8 mouse cellular contexts compared by ENCODE assay signal in the genomic region with DNA sequence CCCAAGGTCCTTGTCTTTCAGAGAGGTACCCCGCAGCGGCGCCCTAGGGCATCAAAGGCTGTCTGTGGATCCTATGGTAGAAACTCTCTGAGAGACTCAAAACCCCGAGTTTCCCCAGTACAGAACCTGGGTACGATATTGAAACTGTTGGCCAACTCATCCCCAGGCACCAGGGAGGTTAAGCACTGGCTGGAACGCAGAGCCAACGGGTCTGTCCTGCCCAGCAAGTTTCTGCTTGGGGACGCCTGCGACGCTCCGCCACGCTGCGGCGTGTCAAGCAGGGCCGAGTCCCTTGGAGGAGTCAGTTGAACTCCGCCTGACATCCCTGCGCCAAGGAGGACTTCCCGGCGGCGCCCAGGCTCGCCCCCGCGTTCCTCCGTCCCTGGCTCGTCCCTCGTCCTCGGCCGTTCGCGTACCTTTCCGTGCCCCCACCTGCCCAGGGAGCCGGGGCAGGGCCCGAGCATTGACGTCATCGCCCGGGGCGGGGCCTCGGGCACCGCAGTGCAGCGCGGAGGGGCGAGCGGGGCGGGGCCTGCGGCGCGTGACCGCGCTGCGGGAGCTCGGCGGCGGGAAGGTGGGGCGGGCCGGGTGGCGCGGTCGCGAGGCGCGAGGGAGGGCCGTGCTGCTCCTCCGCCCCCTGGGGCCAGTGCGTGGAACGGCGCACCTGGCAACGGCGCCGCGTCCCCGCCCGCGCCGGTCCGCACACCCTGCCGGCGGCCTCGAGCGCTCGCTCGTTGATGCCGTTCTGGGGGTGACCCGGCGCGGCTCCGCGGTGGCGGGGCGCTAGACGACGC. TPM values are rescaled to one million over a fixed set of nuclear protein-coding genes. Genes with fewer than 3 reads are reported as not detected.
DNase-seq lines count a peak whose midpoint lies in the region; ATAC-seq and TF ChIP-seq lines count a peak whose summit lies in the region.

A gene (plus strand): TSS at position 577 of the 794 bp plus-strand sequence.

- H3K9ac ChIP-seq in hindbrain, embryonic 15.5 days = peak within 1 kb of the TSS; percentile 67

- DNase-seq in adrenal gland, adult (ENCODE audit: inconsistent age in 2 of 2, low spot score in 1 of 2) = peak; percentile 87 to 94
- peak; percentile 88 to 92 for DNase-seq in cerebellum, postnatal 36 days
- peak; percentile 88 for DNase-seq in gastrocnemius, adult 2 months
- DNase-seq in left cerebral cortex, adult 2 months (ENCODE audit: extremely low spot score in 1 of 2, low spot score in 2 of 2) = peak; percentile 88 to 90
- DNase-seq in lung, postnatal 4 days = peak; percentile 85 to 92
- peak; percentile 91 for DNase-seq in right cerebral cortex, adult 18-20 months
- DNase-seq in urinary bladder, adult 2 months (ENCODE audit: low spot score) = peak; percentile 88

- TF ChIP-seq CTCF in gastrocnemius, adult 2 months (IDR thresholded peaks at IDR 0.05) = peak; percentile 33
- no peak; the same call in 1 of the 2 replicates for TF ChIP-seq CTCF in left cerebral cortex, adult 2 months (IDR thresholded peaks at IDR 0.05)

- WGBS in hindbrain, embryonic 15.5 days = under 1% methylated on average over 75 of the region's 91 CpGs

- peaks cover 54% of the 10 kb centered on the region for H3K27me3 ChIP-seq in hindbrain, embryonic 15.5 days

- H3K4me2 ChIP-seq in hindbrain, embryonic 15.5 days = peak within 1 kb of the TSS; percentile 100

- peaks cover 15% of the 10 kb centered on the region for H3K4me1 ChIP-seq in hindbrain, embryonic 15.5 days (replicated peaks)

- intact Hi-C loops in gastrocnemius, adult 2 months (cut with DNase I) = no loop called here
- intact Hi-C loops in left cerebral cortex, adult 2 months (cut with DNase I) = loop anchor here (5.0 kb wide), 1 partner anchor 308 kb away; no protein-coding TSS in a partner anchor

- no peaks in the 10 kb centered on the region for H3K36me3 ChIP-seq in hindbrain, embryonic 15.5 days

- peak within 1 kb of the TSS; percentile 90 for H3K4me3 ChIP-seq in gastrocnemius, adult 2 months
- peak within 1 kb of the TSS; percentile 84 for H3K4me3 ChIP-seq in hindbrain, embryonic 15.5 days
- peak within 1 kb of the TSS; percentile 74 for H3K4me3 ChIP-seq in left cerebral cortex, adult 2 months

- H3K9me3 ChIP-seq in hindbrain, embryonic 15.5 days = no peaks in the 10 kb centered on the region

- H3K27ac ChIP-seq in gastrocnemius, adult 2 months = peak within 1 kb of the TSS; percentile 72
- no peak within 1 kb of the TSS for H3K27ac ChIP-seq in hindbrain, embryonic 15.5 days (replicated peaks)
- peak within 1 kb of the TSS; percentile 90 for H3K27ac ChIP-seq in left cerebral cortex, adult 2 months

- peak; percentile 91 for ATAC-seq in hindbrain, embryonic 15.5 days (ENCODE audit: low FRiP score, low read depth)

RNA-seq across cellular contexts. Expression of the gene that starts here (rescaled TPM):
- 1 to 10 TPM; 4.3 to 5.2 TPM for total RNA-seq in gastrocnemius, adult 2 months (2021)
- 6.2 and 6.8 TPM in 2 replicates for polyA plus RNA-seq in hindbrain, embryonic 15.5 days (2015; fragmentation: Nextera tagmentation; extraction: Ambion mirVana)
- total RNA-seq in left cerebral cortex, adult 2 months (2021) = 10 to 100 TPM; 93.3 to 95.7 TPM
- polyA plus RNA-seq in urinary bladder, adult 2 months (2012; rRNA removed) = 78.8 and 101 TPM in 2 replicates

Comparison
In these comparisons a context has a peak if more than half of its experiments do, and no peak if none do; other contexts are left out.
1. RNA of the gene that starts here (total RNA-seq): 93.3 to 95.7 TPM in left cerebral cortex, adult 2 months; 4.3 to 5.2 TPM in gastrocnemius, adult 2 months; every median in the first group is over 10 times any median in the second.
2. RNA of the gene that starts here (polyA plus RNA-seq): 78.8 to 101 TPM in urinary bladder, adult 2 months; 6.2 to 6.8 TPM in hindbrain, embryonic 15.5 days; every median in the first group is over 10 times any median in the second.
3. Peak in every context shown above with its lines, with median percentiles within 50 percentile points of each other: DNase-seq and H3K4me3 ChIP-seq.